Mouse (Mus musculus) T-cell, adult 2 months (primary cell): ENCODE measurements around the gene Rpl10a.

Experiments used
- DNase-seq: peaks from one replicate; pipeline ENCODE4 v3.0.0; 2022; ENCODE audit warnings: low spot score

The Rpl10a gene

GRCm38 (mm10) chr17:28328366-28328928 is at the start of gene Rpl10a:
TSS of gene Rpl10a (plus strand) at chr17:28328471.
- DNase-seq, result peak; percentile 96

DNA sequence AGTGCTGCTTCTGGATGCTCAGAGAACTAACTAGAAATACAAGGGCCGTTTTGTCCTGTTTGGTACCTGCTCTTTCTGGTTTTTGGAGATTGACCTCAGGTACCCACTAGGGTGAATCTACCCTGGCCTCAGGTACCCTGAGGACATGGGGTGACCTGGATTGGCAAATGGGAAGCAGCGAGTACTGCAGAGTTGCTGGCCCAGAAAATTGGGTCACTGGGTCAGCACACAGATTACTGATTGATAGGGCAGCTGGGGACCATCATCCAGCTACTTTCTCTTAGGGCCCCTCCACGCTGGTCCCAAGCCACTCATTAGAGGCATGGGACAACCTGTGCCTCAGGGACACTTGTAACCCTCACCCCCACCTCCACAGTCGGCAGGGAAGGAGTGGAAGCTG is 49.0 kb upstream of the Rpl10a start:
- no peak for DNase-seq

DNA sequence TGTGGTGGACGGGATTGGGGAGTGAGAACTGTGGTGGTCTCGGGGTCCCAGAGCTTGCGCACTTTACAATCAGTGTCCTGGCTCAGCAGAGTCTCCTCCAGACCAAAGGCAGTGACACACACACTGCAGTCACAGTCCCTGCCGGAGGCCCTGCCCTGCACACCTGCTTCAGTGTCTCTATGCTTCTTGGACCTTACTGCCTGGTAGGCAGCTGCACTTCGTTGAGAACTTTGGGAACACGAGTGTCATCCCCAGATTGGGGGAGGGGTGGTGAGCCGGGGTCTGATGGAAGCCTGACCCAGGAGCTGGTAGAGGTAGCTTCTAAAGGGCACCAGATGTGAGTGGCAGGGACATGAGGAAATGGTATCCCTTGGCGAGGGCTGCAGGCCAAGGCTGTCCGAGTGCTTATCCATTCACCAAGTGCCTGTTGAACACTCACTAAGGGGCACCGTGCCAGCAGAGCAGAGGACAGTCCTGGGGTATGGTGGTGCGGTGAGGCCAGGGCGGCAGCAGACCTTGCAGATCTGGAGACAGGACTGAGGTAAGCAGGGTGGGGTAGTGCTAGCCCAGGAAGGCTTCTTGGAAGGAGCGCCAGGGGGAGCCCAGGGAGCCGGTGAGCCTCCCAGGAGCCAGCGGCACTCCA is 48.4 kb upstream of the Rpl10a start:
- no peak for DNase-seq

DNA sequence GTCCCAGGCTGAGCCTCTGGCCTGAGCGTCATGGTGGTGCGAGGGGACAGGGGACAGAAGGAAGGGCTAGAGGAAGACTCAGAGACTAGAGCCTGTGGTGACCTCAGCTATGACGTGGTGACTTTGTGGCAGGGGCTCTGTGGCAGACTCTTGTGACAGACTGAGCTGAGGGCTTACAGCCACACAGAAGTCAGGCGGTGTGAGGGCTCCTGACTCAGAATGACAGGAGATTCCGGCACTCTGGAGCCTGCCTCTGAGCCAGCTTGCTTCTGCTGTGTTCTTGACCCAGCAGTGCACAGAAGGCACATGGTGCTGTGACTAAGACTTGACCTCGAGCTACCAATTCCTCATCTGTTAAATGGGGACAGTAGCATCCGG is 47.9 kb upstream of the Rpl10a start:
- no peak for DNase-seq

- DNase-seq, result no peak
Measured at GRCm38 (mm10) chr17:28280831-28281377, 47.4 kb upstream of the Rpl10a start.

DNA sequence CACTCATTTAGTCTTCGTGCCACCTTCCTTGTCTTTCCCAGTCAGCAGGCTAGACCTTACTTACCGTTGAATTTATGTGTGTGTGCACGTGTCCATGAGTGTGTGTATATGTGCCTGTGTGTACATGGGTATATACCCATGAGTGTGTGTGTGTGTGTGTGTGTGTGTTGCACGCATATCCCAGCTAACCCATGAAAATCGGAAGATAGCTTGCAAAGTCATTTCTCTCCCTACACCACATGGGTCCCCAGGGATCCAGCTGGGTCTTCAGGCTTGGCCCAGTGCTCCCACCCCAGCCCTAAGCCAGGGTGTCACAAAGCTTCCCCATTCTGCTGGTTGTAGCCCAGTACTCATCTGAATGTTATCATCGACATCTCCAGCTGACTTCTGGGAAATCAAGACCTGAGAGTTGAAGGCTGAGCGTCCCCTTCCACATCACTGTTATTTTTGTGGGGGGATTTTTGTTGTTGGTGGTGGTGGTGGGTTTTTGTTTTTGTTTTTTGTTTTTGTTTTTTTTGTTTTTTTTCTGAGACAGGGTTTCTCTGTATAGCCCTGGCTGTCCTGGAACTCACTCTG is 46.3 kb upstream of the Rpl10a start:
- DNase-seq, result no peak

- no peak for DNase-seq
Measured at GRCm38 (mm10) chr17:28283199-28283598, 45.1 kb upstream of the Rpl10a start.

DNA sequence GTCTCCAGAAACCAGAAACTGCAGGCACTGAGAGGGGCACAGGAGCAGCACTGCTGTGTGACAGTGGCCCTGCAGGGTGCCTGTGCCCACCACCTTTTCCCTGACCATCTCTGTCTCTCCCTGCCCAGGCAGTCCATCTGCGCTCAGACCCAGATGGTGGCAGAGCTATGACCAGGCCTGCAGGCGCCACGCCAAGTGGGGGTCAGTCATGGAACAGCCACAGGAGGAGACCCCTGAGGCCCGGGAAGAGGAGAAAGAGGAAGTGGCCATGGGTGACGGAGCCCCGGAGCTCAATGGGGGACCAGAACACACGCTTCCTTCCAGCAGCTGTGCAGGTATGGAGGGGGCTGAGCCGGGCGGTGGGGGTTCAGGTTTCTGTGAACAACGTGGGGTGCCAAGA is 42.1 kb upstream of the Rpl10a start:
- no peak for DNase-seq

- no peak for DNase-seq
Measured at GRCm38 (mm10) chr17:28286964-28287363, 41.3 kb upstream of the Rpl10a start.

DNA sequence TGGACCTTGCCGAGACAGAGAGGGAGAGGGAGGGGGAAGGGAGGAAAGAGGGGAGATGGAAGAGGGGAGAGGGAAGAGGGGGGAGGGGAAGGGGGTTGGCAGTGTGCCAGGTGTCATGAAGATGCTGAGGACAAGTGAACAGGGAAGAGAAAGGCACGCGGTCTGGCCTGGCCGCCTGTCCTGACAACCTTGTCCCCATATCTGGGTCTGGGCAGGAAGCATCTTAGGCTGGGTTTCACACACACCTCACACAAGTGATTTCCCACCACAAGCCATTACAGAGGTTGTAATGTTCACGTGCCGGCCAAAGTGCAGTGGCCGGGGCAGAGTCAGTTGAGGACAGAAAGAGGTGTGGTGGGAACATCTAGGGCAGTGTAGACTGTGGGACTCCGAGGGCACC is 40.7 kb upstream of the Rpl10a start:
- DNase-seq, result no peak

- DNase-seq, result peak; percentile 33
Measured at GRCm38 (mm10) chr17:28287980-28288379, 40.3 kb upstream of the Rpl10a start.

DNA sequence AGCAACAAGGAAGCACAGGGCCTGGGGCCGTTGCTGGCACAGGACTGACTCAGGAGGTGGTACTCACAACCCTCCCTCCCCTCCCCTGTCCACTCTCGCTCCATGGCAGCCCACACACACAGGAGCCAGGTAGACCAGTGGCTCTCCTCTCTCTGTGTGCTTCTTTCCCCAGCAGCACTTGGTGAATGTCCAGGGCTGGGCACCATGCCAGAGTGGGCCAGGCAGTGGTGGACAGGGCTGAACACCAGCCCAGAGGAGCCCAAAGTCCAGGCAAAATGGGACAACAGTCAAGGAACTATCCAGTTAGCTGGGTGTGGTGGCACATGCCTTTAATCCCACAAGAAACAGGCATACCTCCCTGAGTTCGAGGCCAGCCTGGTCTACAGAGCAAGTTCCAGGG is 38.0 kb upstream of the Rpl10a start:
- DNase-seq, result no peak

GRCm38 (mm10) chr17:28290671-28291070 is 37.6 kb upstream of the Rpl10a start:
- no peak for DNase-seq

GRCm38 (mm10) chr17:28291346-28291745 is 36.9 kb upstream of the Rpl10a start:
- DNase-seq, result no peak

DNA sequence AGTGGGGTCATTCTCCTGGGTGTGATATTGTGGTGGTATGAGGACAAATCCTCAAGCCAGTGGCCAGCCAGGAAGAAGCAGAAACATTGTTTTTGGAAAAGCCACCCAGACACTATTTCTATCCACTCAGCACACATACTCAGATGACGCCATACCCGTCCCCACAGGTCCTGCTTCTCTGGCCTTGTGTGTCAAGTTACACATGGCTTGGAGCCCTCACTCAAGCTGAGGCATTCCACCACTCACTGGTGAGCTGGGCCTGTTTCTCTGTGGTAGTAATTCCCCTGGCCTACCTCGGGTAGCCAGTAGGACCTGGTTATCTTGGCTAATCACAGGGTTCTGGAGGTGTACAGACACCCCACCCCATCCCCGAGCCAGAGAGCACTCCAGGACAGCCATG is 34.6 kb upstream of the Rpl10a start:
- DNase-seq, result no peak

GRCm38 (mm10) chr17:28294449-28295333 is 33.6 kb upstream of the Rpl10a start:
- DNase-seq, result no peak

GRCm38 (mm10) chr17:28298888-28299287 is 29.4 kb upstream of the Rpl10a start:
- DNase-seq, result no peak

DNA sequence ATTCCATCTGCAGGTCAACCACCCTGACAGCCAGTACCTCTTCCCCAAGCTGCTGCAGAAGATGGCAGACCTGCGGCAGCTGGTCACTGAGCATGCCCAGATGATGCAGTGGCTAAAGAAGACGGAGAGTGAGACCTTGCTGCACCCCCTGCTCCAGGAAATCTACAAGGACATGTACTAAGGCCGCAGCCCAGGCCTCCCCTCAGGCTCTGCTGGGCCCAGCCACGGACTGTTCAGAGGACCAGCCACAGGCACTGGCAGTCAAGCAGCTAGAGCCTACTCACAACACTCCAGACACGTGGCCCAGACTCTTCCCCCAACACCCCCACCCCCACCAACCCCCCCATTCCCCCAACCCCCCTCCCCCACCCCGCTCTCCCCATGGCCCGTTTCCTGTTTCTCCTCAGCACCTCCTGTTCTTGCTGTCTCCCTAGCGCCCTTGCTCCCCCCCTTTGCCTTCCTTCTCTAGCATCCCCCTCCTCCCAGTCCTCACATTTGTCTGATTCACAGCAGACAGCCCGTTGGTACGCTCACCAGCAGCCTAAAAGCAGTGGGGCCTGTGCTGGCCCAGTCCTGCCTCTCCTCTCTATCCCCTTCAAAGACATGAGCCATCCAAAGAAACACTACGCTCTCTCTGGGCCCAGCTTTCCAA is 28.5 kb upstream of the Rpl10a start:
- DNase-seq, result no peak

DNA sequence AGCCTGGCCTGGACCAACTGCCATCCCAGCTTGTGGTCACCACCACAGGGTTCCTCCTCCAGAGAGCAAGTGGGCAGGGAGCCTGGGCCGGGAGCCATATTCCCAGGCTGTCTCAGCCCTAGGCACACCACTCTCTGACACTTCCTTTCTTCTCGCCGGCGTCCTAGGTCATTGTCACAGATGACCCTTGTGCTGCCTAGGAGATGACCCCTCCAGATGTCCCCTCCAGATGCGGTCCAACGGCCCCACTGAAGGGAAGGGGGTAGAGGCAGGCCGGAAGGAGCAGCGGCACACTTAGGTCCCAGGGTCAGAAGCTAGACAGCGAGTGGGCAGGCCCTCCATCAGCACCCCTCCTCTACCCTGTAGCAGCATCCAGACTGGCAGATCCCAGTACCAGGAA is 27.9 kb upstream of the Rpl10a start:
- DNase-seq, result no peak

DNA sequence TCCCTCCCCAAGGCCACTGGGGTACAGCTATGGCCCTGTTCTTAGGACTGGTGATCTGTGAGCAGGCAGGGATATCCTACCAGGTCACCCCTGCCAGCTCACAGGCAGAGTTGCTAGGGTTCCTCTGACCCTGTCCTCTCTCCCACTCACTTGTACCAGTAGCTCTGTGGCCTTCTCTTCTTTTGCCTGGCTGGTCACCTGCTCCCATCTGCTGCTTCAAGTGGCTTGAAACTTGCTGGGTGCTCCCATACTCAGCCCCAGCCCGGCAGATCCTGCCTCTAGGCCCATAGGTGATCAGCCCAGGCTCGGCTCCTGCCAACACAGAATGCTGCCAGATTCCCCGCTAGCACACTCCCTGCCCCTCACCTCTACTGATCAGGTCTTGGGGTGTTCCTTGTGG is 27.4 kb upstream of the Rpl10a start:
- no peak for DNase-seq

GRCm38 (mm10) chr17:28305172-28305571 is 23.1 kb upstream of the Rpl10a start:
- DNase-seq, result no peak
